Mouse (Mus musculus): ENCODE data around the gene Bik.
"Not testable (repeated sequence)": the region's sequence is repeated elsewhere in the genome, so short reads cannot be mapped to it uniquely, and the experiment has no call there.

Gene Bik

GRCm38 (mm10) chr15:83526424-83527091 is at the start of gene Bik:
Gene Bik, plus strand, starts transcription at chr15:83526862.
- peak in 1 of 2 experiments; percentile 30 for DNase-seq (ENCODE audit: low spot score in 2 of 2)

DNA sequence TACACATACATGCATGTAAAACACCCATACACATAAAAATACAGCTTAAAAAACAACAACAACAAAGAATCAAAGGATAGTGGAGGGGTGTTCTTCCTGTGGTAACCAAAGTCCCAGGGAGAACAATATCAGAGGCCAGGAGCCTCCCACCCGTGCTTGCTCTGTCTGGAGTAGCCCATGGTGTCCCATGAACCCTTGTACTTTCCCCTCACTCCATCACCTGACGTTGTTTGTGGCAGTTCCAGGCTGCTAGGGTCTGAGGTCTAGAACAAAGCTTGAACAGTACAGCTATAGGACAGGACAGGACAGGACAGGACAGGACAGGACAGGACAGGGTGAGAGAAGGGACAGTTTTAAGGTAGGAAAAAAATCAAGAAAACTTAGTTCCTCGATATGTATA is 48.6 kb upstream of the Bik start:
- no peak for DNase-seq (ENCODE audit: low spot score in 2 of 2)

DNA sequence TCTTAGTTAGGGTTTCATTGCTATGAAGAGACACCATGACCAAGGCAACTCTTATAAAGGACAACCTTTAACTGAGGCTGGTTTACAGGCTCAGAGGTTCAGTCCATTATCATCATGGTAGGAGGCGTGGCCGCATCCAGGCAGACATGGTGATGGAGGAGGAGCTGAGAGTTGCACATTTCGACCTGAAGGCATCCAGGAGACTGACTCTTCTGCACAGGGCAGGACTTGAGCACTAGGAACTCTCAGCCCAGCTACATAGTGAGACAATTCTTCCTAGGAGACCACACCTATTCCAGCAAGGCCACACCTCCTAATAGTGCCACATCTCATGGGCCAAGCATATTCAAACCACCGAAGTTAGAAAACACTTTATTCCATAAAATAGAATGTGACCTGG is 46.8 kb upstream of the Bik start:
- no peak for DNase-seq (ENCODE audit: low spot score in 2 of 2)

DNA sequence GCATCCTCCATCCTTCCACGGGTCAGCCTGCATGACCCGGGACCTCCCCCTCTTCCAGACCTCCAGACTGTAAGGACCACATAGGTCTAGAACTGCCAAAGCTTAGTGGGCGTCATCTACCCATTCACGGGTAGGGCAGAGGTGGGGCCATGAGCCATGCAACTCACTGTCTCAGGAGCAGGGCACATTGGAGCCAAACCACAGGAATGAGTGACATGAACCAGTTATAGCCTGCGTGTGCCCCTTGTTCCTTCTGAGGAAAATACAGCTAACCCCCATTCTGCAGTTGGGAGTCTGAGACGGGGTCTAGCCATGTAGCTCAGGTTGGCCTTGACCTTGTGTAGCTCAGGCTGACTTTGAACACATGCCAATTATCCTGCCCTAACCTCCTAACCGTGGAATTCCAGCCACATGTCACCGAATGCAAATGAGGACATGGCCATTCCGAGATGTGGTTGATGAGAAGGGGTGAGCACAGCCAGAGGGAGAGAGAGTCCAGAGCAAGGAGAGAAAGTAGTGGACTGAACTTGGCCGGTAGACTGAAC is 45.4 kb upstream of the Bik start:
- DNase-seq (ENCODE audit: low spot score in 2 of 2) = no peak

GRCm38 (mm10) chr15:83482645-83483224 is 43.9 kb upstream of the Bik start:
- no peak for DNase-seq (ENCODE audit: low spot score in 2 of 2)

DNA sequence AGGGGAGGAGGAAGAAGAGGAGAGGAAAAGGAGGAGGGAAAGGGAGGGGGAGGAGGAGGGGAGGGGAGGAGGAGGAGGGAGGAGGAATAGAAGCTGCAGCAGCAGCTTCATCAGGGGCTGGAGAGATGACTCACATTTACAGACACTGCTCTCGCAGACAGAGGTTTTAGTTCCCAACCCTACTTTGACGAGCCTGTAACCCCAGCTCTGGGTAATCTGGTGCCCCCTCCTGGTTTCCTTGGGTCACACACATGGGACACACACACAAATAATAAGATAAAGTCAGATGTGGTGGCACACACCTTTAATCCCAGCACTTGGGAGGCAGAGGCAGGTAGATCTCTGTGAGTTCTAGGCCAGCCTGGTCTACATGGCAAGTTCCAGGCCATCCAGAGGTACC is 43.2 kb upstream of the Bik start:
- peak in 1 of 2 experiments; percentile 43 for DNase-seq (ENCODE audit: low spot score in 2 of 2)

- DNase-seq (ENCODE audit: low spot score in 2 of 2) = no peak
Measured at GRCm38 (mm10) chr15:83484311-83484710, 42.4 kb upstream of the Bik start.

GRCm38 (mm10) chr15:83487477-83488115 is 39.1 kb upstream of the Bik start:
- DNase-seq (ENCODE audit: low spot score in 2 of 2) = no peak

- no peak for DNase-seq (ENCODE audit: low spot score in 2 of 2)
Measured at GRCm38 (mm10) chr15:83489471-83489870, 37.2 kb upstream of the Bik start.

DNA sequence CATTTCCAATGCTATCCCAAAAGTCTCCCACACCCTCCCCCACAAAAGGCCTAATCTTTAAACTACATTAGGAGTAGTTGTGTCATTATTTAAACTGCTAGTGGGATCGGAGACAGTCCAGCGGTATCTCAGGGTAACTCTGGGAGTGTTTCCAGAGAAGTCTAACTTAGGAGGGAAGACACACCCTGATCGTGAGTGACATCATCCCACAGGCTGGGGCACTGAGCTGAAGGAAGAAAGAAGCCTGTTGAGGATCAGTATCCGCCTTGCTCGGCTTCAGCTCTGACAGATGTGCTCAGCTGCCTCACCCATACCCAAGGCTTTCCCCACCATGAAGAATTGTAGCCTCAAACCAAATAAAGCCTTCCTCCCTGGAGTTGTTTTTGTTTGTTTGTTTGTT is 34.8 kb upstream of the Bik start:
- no peak for DNase-seq (ENCODE audit: low spot score in 2 of 2)

DNA sequence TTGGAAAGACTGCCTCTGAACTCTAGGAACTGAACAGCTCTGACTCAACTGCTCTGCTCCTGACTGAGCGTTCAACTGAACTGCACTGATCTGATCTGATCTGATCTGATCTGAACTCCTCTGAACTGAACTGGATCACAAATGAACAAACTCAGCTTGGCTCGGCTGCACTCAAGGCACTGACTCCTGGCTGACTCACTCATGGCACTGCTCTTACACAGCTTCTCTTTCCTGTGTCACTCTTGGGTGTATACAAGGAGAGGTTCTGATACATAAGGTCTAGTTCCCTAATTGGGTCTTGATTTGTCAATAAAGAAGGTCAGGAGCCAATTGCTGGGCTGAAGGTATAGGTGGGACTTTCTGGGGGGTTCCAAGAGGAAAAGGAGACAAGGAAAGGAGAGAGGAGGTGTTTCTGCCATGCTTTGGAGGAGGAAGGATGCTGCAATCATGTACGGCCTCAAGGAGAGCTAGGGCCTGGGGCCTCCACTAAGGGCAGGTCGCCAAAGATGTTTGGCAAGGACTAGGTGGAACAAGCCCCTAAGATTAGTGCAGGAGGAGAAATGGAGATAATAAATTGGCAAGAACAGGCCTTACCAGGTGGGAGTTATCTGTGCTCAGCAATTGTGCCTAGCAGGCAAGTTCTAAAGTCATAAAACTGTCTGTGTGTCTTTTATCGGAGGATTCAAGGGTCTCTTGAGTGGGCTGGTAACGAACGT is 32.6 kb upstream of the Bik start:
- DNase-seq (ENCODE audit: low spot score in 2 of 2) = no peak

GRCm38 (mm10) chr15:83494572-83494920 is 32.1 kb upstream of the Bik start:
- no peak for DNase-seq (ENCODE audit: low spot score in 2 of 2)

- no peak for DNase-seq (ENCODE audit: low spot score in 2 of 2)
Measured at GRCm38 (mm10) chr15:83495195-83495594, 31.5 kb upstream of the Bik start.

DNA sequence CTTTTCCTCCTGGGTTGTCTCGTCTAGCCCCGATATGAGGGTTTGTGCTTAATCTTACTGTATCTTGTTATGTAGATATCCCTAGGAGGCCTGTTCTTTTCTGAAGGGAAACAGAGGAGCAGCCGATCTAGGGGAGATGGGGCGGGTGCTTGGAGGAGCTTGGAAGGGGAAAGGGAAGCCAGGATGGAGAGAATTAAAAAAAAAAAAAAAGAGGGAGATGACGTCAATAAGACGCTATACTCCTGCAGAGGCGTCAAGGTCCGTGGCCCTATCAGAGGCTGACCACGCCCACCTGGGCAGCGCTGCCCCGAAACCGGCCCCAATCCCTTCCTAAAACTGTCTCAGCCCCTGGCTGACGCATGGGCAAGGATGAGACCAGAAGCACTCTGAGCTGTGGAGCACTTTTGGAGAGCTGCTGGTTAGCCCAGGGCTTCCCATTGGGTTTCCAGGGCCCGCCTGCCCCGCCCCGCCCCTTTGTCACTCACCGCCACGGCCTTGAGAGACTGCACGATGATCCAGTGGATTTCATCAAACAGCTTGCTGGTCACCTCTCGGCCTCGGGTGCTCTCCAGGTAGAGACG is 30.8 kb upstream of the Bik start:
- DNase-seq (ENCODE audit: low spot score in 2 of 2) = no peak

GRCm38 (mm10) chr15:83497299-83497698 is 29.4 kb upstream of the Bik start:
- DNase-seq (ENCODE audit: low spot score in 2 of 2) = no peak

DNA sequence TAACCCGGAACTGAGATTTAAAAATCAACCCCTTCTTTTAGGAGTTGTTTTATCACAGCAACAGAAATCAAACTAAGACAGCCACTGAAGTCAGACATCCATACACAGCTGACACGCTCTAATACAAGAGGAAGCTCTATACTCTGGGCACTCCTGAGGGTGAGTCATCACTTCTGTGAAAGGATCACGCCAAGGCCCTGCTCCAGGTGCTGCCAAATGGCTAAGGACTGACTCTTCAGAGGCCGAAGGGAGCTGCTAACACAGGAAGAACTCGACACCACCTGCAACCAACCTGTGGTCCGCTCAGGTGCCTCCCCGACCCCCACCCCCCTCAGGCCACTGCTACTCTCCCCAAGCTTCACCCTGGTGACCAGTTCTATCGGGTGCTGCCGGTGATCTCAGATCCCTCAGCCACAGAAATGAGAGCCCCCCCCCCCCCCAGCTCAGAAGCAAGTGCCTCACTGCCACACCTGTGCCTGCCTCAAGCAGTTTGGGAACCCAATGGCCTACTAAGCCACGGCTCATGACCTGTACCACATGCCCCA is 27.4 kb upstream of the Bik start:
- no peak for DNase-seq (ENCODE audit: low spot score in 2 of 2)

DNA sequence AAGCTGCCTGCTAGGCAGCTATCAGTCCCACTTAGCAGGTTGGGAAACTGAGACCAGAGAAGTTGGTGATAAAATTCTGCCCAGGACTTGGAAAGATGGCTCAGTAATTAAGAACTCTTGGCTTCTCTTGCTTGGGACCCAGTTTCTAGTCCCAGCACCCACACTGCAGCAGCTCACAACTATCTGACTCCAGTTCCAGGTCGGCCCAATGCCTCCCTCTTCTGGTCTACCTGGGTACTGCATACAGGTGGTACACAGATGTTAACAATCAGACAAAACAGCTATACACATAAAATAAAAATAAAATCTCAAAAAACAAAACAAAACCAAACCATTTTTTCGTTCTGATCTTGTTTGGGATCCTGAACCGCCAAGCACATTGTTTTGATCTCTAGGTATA is 26.3 kb upstream of the Bik start:
- peak; percentile 31 to 57 for DNase-seq (ENCODE audit: low spot score in 2 of 2)

GRCm38 (mm10) chr15:83501483-83501882 is 25.2 kb upstream of the Bik start:
- not testable (repeated sequence) for DNase-seq (ENCODE audit: low spot score in 2 of 2)

GRCm38 (mm10) chr15:83509950-83510804 is 16.5 kb upstream of the Bik start:
- no peak for DNase-seq (ENCODE audit: low spot score in 2 of 2)

- DNase-seq (ENCODE audit: low spot score in 2 of 2) = peak; percentile 91 to 92
Measured at GRCm38 (mm10) chr15:83510805-83511405, 15.8 kb upstream of the Bik start, which contains the start of gene Ttll1. Gene Ttll1, minus strand, starts transcription at chr15:83510893.

All from spleen, postnatal 14 days (tissue).